Mouse (Mus musculus) G1E (cell line): Measurements from ENCODE around the gene Myom1. TPM values are rescaled to one million over a fixed set of nuclear protein-coding genes. Genes with fewer than 3 reads are reported as not detected.

Experiments used
- ATAC-seq: 2 replicates; pipeline ENCODE4 v1.8.0; 2016; ENCODE audit warnings: mild to moderate bottlenecking; ENCODE audit not compliant: insufficient number of reproducible peaks, poor library complexity, low FRiP score, severe bottlenecking; ENCODE audit errors: extremely low read depth
- DNase-seq: peaks from one replicate; pipeline ENCODE4 v3.0.0; 2012; ENCODE audit warnings: low spot score
- H3K27me3 ChIP-seq: 2 replicates; pipeline ENCODE4 v1.6.1; 2012; ENCODE audit warnings: mild to moderate bottlenecking, low read length, inconsistent platforms; ENCODE audit not compliant: insufficient read depth
- H3K36me3 ChIP-seq: replicated peaks from 2 replicates; pipeline ENCODE3; 2012; ENCODE audit warnings: mild to moderate bottlenecking, inconsistent platforms
- H3K4me1 ChIP-seq: 2 replicates; pipeline ENCODE4 v1.6.1; 2012; ENCODE audit warnings: low read depth, low read length, inconsistent platforms, mixed read lengths; ENCODE audit not compliant: insufficient read depth
- H3K4me3 ChIP-seq: 2 replicates; pipeline ENCODE4 v1.5.1; 2012; ENCODE audit warnings: low read depth, mild to moderate bottlenecking, inconsistent platforms, low read length, moderate library complexity, mixed read lengths
- H3K9me3 ChIP-seq: replicated peaks from 2 replicates; pipeline ENCODE4 v1.6.1; 2012; ENCODE audit warnings: inconsistent platforms
- CTCF ChIP-seq: IDR thresholded peaks from 2 replicates; pipeline ENCODE4 v1.5.1; 2012; ENCODE audit warnings: low read depth, low read length, inconsistent platforms, mixed read lengths
- GATA1 ChIP-seq: IDR thresholded peaks from 2 replicates; pipeline ENCODE4 v1.6.1; 2012; ENCODE audit warnings: borderline replicate concordance, low read length, inconsistent platforms, mixed read lengths
- GATA2 ChIP-seq: IDR thresholded peaks from 2 replicates; pipeline ENCODE4 v1.6.1; 2012; ENCODE audit warnings: low read depth, low read length, inconsistent platforms, borderline replicate concordance
- POLR2AphosphoS5 ChIP-seq: IDR thresholded peaks from 2 replicates; pipeline ENCODE4 v1.6.1; 2012; ENCODE audit warnings: low read depth, low read length, inconsistent platforms; ENCODE audit not compliant: insufficient replicate concordance
- TAL1 ChIP-seq: conservative IDR thresholded peaks from 2 replicates; pipeline ENCODE4 v1.6.1; 2012; ENCODE audit warnings: low read depth, low read length, inconsistent platforms, mixed read lengths
- polyA plus RNA-seq: library from polyadenylated mRNA; stranded (reverse); fragments of >175 nt; gene quantifications from 2 replicates; pipeline ENCODE4 v1.2.3, GENCODE M21; 2012
- total RNA-seq, 2 experiments: library from RNA; stranded (forward) in 1 of 2; stranded (reverse) in 1 of 2; fragments of 200-1000 nt in 1 of 2; fragments of >200 nt in 1 of 2; fragmentation: Nextera tagmentation in 1 of 2; gene quantifications; 2 replicates each; pipeline ENCODE4 v1.2.3; 2014 to 2017

The Myom1 gene
- total and polyA plus RNA-seq, 3 experiments = 0.25 to 1.6 (median 0.71) TPM

DNA sequence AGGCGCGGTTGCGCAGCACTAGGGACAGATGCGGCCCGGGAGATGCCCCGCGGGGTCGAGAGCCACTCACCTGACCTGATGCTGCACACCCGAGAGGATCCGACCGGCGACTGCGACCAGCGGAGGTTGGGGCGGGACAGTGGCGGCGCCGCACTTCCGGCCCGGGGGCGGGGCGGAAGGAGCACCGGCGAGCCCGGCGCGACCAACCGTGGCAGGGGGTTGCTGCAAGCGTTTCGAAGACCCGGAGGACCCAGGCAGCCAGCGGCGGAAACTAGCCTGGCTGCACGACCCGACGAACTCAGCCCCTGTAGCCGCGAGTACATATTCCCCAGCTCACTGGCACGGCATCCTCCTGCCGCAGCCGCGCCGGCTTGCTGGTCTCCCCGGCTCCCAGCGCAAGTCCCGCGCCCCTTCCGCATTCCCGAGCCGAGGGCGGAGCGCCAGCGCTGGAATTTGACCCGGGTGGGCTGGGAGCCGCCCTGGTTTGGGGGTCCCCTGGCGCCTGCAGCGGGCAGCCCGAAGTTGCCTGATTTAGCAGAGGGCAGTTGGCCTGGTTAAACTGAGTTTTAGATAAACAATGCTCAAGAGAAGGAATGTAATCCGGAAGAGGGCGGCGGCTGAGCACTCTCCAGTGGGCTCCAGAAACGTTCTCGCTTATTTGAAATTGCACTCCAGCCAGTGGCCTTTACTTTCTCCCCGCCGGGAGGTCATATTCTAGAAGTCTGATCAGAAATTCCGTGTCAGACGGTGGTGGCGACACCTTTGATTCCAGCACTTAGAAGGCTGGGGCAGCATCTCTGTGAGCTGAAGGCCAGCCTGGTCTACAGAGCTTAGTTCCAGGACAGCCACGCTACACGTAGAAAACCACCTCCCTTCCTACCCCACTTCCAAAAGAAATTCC is 11.8 kb upstream of the Myom1 start:
- Histone ChIP-seq H3K9me3 (no peaks in the 10 kb centered on the region), H3K4me1 (peaks cover 36% of the 10 kb centered on the region), H3K27me3 (no peaks in the 10 kb centered on the region), H3K36me3 (peaks cover 75% of the 10 kb centered on the region), H3K4me3 (peak overlapping the region; percentile 97)
- DNase-seq (peak; percentile 82), ATAC-seq (peak; percentile 69)
- TF ChIP-seq GATA1 = no peak
- TF ChIP-seq GATA2 = no peak
- no peak for TF ChIP-seq TAL1
- no peak for TF ChIP-seq POLR2AphosphoS5
- no peak for TF ChIP-seq CTCF

GRCm38 (mm10) chr17:70991706-70992625 is 10.5 kb upstream of the Myom1 start:
- H3K9me3 ChIP-seq = no peaks in the 10 kb centered on the region
- no peaks in the 10 kb centered on the region for H3K27me3 ChIP-seq
- DNase-seq (no peak), ATAC-seq (no peak)
- H3K4me1 ChIP-seq = peaks cover 36% of the 10 kb centered on the region
- TF ChIP-seq TAL1 = no peak
- no peak for TF ChIP-seq CTCF
- TF ChIP-seq GATA2 = no peak
- TF ChIP-seq POLR2AphosphoS5 = no peak
- TF ChIP-seq GATA1 = no peak
- H3K36me3 ChIP-seq = peaks cover 73% of the 10 kb centered on the region
- no peak overlapping the region for H3K4me3 ChIP-seq

- Histone ChIP-seq H3K27me3 (no peaks in the 10 kb centered on the region), H3K4me1 (peaks cover 37% of the 10 kb centered on the region), H3K9me3 (no peaks in the 10 kb centered on the region), H3K4me3 (no peak overlapping the region), H3K36me3 (peaks cover 71% of the 10 kb centered on the region)
- TF ChIP-seq GATA2 (no peak), POLR2AphosphoS5 (no peak), CTCF (no peak), GATA1 (no peak), TAL1 (no peak)
- ATAC-seq (no peak), DNase-seq (no peak)
These were observed 9.8 kb upstream of the Myom1 start for GRCm38 (mm10) chr17:70992662-70993061.

DNA sequence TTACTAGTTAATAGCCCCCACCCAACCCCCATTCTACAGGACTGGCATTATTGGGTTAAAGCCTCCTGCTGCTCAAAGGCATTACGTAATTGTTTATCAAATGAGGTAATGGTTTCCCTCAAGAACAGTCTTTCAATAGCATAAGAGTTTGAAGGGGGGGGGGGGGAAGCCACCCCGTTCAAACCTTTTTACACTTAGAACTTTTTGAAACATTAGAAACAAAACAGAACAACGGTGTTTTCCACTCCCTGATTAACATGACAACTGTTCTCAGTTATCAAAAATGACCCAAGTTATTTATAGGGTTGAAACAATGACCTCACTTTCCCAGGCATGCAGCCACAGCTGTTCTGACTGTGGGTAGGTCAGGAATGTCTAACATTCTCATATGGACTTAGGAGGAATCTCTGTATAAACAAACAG is 9.0 kb upstream of the Myom1 start:
- Histone ChIP-seq H3K36me3 (peaks cover 69% of the 10 kb centered on the region), H3K4me1 (peaks cover 38% of the 10 kb centered on the region), H3K9me3 (no peaks in the 10 kb centered on the region), H3K27me3 (no peaks in the 10 kb centered on the region), H3K4me3 (no peak overlapping the region)
- no peak for ATAC-seq
- TF ChIP-seq GATA2 = no peak
- TF ChIP-seq GATA1 = no peak
- no peak for TF ChIP-seq TAL1
- no peak for TF ChIP-seq CTCF
- no peak for TF ChIP-seq POLR2AphosphoS5
- DNase-seq = no peak

DNA sequence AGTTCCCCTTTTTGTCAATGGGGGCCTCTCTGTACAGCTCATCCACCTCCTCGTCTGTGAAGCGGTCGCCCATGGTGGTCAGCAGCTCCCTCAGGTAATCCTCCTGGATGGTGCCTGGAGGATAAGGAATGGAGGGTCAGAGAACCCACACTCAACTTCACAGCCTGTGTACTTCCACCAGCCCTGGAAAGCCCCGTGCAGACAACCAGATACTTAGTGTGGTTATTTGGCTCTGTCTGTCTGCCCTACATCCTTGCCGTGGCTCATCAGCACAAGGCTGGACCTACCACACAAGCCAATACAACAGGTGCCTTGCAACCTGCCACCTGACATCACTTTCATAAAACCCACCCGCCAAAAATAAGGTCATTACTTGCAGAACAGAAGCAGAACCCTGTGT is 7.8 kb upstream of the Myom1 start:
- Histone ChIP-seq H3K36me3 (peaks cover 70% of the 10 kb centered on the region), H3K9me3 (no peaks in the 10 kb centered on the region), H3K4me3 (no peak overlapping the region), H3K4me1 (peaks cover 32% of the 10 kb centered on the region), H3K27me3 (no peaks in the 10 kb centered on the region)
- no peak for DNase-seq
- no peak for ATAC-seq
- TF ChIP-seq TAL1 (no peak), GATA2 (no peak), CTCF (no peak), POLR2AphosphoS5 (no peak), GATA1 (no peak)

DNA sequence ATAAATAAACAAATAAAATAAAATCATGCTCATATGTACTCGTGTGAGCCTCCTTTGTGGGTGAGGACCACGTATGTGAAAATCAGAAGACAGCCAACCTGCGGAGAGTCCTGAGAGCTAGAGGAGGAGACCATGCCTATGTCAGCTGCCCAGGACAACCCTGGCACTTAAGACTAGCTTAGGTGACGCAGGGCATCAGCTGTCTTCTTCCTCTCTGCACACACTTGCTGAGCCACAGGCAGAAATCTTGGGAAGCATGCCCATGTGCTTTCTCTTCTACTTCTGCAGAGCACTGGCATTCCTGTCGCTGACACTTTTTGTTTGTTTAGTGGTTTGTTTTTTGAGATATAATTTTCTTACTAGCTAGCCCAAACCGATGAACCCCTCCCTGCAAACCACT is 6.9 kb upstream of the Myom1 start:
- no peak for TF ChIP-seq GATA2
- TF ChIP-seq CTCF = no peak
- no peak for TF ChIP-seq GATA1
- TF ChIP-seq POLR2AphosphoS5 = no peak
- no peak for TF ChIP-seq TAL1
- ATAC-seq (no peak), DNase-seq (no peak)
- Histone ChIP-seq H3K9me3 (no peaks in the 10 kb centered on the region), H3K4me3 (no peak overlapping the region), H3K27me3 (no peaks in the 10 kb centered on the region), H3K36me3 (peaks cover 76% of the 10 kb centered on the region), H3K4me1 (peaks cover 38% of the 10 kb centered on the region)
